Mouse (Mus musculus) kidney, adult 2 months (tissue): ENCODE results near the gene Klhl28. TPM values are rescaled to one million over a fixed set of nuclear protein-coding genes. Genes with fewer than 3 reads are reported as not detected.
A peak's percentile ranks its signal among the peaks of the same experiment; 100 is the strongest.

ENCODE experiments used
- DNase-seq: peaks from one replicate; pipeline ENCODE4 v3.0.0; 2021
- H3K27ac ChIP-seq: fragments of 200-500 bp; 2 replicates; pipeline ENCODE4 v1.5.1; 2012; ENCODE audit warnings: low read depth, low read length, control low read depth, inconsistent platforms; ENCODE audit not compliant: insufficient read depth
- H3K27me3 ChIP-seq: fragments of 200-500 bp; replicated peaks from 2 replicates; pipeline ENCODE4 v1.6.1; 2012; ENCODE audit warnings: mild to moderate bottlenecking, moderate library complexity, low read length, inconsistent platforms; ENCODE audit not compliant: control insufficient read depth, insufficient read depth
- H3K36me3 ChIP-seq: fragments of 200-500 bp; 2 replicates; pipeline ENCODE4 v1.6.1; 2012; ENCODE audit warnings: mild to moderate bottlenecking, moderate library complexity, low read length, inconsistent platforms; ENCODE audit not compliant: control insufficient read depth, insufficient read depth
- H3K4me1 ChIP-seq: fragments of 200-500 bp; 2 replicates; pipeline ENCODE4 v1.6.1; 2011; ENCODE audit warnings: low read length; ENCODE audit not compliant: control insufficient read depth, insufficient read depth
- H3K4me3 ChIP-seq: fragments of 200-500 bp; 2 replicates; pipeline ENCODE4 v1.5.1; 2011; ENCODE audit warnings: mild to moderate bottlenecking, low read depth, low read length, control low read depth; ENCODE audit not compliant: insufficient read depth
- CTCF ChIP-seq: fragments of 200-500 bp; conservative IDR thresholded peaks from 2 replicates; pipeline ENCODE4 v1.5.1; 2011; ENCODE audit warnings: low read depth, mild to moderate bottlenecking, control low read depth, low read length, moderate library complexity, mixed read lengths; ENCODE audit not compliant: insufficient read depth, insufficient read length
- POLR2A ChIP-seq: fragments of 200-500 bp; IDR thresholded peaks from one replicate; pipeline ENCODE4 v1.6.1; 2011; ENCODE audit warnings: low read depth, low read length, control low read depth
- WGBS: fragments of 180-500 bp; shearing (Covaris S2); methylation state at CpG from one replicate; pipeline ENCODE4 v1.1.7; 2018; 5-methylcytosine and 5-hydroxymethylcytosine counted together
- polyA plus RNA-seq: library from polyadenylated mRNA; depleted of rRNA; stranded (reverse); fragments of >200 nt; gene quantifications from 2 replicates; pipeline ENCODE4 v1.2.3, GENCODE M21; 2012

The Klhl28 gene
- polyA plus RNA-seq, 1 experiment: 2.2 TPM

- no peak overlapping the region for H3K27ac ChIP-seq
- H3K4me1 ChIP-seq: no peaks in the 10 kb centered on the region; the same call in 1 of the 2 replicates
- DNase-seq: no peak
- 0% methylated on average over 2 of the region's 2 CpGs for WGBS
- H3K36me3 ChIP-seq: peaks cover 2% of the 10 kb centered on the region; the same call in 1 of the 2 replicates
- no peaks in the 10 kb centered on the region for H3K27me3 ChIP-seq
- H3K4me3 ChIP-seq: peak overlapping the region; percentile 18; the same call in 1 of the 2 replicates
- TF ChIP-seq POLR2A (no peak), CTCF (no peak)
Observed at GRCm38 (mm10) chr12:64968067-64968466, 2.7 kb upstream of the Klhl28 start.

DNA sequence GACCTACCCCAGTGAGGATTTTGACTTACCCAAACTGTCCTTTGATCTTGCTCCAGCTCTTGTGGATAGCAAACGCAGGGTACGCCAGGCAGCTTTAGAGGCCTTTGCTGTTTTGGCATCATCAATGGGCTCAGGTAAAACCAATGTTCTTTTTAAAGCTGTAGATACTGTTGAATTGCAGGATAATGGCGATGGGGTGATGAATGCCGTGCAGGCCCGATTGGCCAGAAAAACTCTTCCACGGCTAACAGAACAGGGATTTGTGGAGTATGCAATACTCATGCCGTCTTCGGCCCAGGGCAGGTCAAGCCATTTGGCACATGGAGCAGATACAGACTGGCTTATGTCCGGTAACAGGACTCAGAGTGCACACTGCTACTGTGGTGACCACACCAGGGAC lies 2.1 kb upstream of the Klhl28 start:
- under 1% methylated on average over 9 of the region's 9 CpGs for WGBS

GRCm38 (mm10) chr12:64966652-64967435 lies 1.5 kb upstream of the Klhl28 start:
- TF ChIP-seq CTCF (no peak), POLR2A (no peak)
- Histone ChIP-seq H3K4me3 (peak overlapping the region; percentile 91), H3K27me3 (no peaks in the 10 kb centered on the region), H3K27ac (0 out of 2 replicates have a peak overlapping the region, but pooled peaks have one; percentile 14), H3K4me1 (no peaks in the 10 kb centered on the region; the same call in 1 of the 2 replicates), H3K36me3 (peaks cover 2% of the 10 kb centered on the region; the same call in 1 of the 2 replicates)
- DNase-seq: peak; percentile 11
- 2% methylated on average over 19 of the region's 19 CpGs for WGBS

More for the DNA sequence above, 2.1 kb upstream of the Klhl28 start:
- H3K27me3 ChIP-seq: no peaks in the 10 kb centered on the region
- peak; percentile 54 for DNase-seq
- no peak for TF ChIP-seq POLR2A
- TF ChIP-seq CTCF: no peak
- H3K4me1 ChIP-seq: no peaks in the 10 kb centered on the region; the same call in 1 of the 2 replicates
- H3K36me3 ChIP-seq: peaks cover 2% of the 10 kb centered on the region; the same call in 1 of the 2 replicates
- H3K27ac ChIP-seq: 0 out of 2 replicates have a peak overlapping the region, but pooled peaks have one; percentile 14
- peak overlapping the region; percentile 91 for H3K4me3 ChIP-seq

- no peak for TF ChIP-seq CTCF
- TF ChIP-seq POLR2A: no peak
- peaks cover 2% of the 10 kb centered on the region; the same call in 1 of the 2 replicates for H3K36me3 ChIP-seq
- DNase-seq: peak; percentile 50
- H3K27ac ChIP-seq: peak overlapping the region; percentile 76
- WGBS: under 1% methylated on average over 44 of the region's 44 CpGs
- H3K4me1 ChIP-seq: no peaks in the 10 kb centered on the region; the same call in 1 of the 2 replicates
- no peaks in the 10 kb centered on the region for H3K27me3 ChIP-seq
- H3K4me3 ChIP-seq: peak overlapping the region; percentile 91
Observed at GRCm38 (mm10) chr12:64966101-64966631, 832 bp upstream of the Klhl28 start.

- H3K4me3 ChIP-seq: peak overlapping the region; percentile 96
- 8% methylated on average over 4 of the region's 4 CpGs for WGBS
- H3K36me3 ChIP-seq: no peaks in the 10 kb centered on the region
- DNase-seq: no peak
- H3K4me1 ChIP-seq: no peaks in the 10 kb centered on the region; the same call in 1 of the 2 replicates
- TF ChIP-seq POLR2A (no peak), CTCF (no peak)
- H3K27ac ChIP-seq: no peak overlapping the region
- no peaks in the 10 kb centered on the region for H3K27me3 ChIP-seq
Observed at GRCm38 (mm10) chr12:64964560-64964959, 774 bp downstream of the Klhl28 start.

GRCm38 (mm10) chr12:64937493-64937892 lies 27.8 kb downstream of the Klhl28 start:
- Histone ChIP-seq H3K4me1 (no peaks in the 10 kb centered on the region), H3K4me3 (no peak overlapping the region), H3K27me3 (no peaks in the 10 kb centered on the region), H3K36me3 (no peaks in the 10 kb centered on the region; the same call in 1 of the 2 replicates), H3K27ac (no peak overlapping the region)
- DNase-seq: peak; percentile 40
- no peak for TF ChIP-seq POLR2A
- peak; percentile 30 for TF ChIP-seq CTCF
- WGBS: 80% methylated on average over 2 of the region's 2 CpGs
